Mouse (Mus musculus): ENCODE measurements around the gene Chst10. TPM values are rescaled to one million over a fixed set of nuclear protein-coding genes. Genes with fewer than 3 reads are reported as not detected.

Chst10 gene
- polyA plus RNA-seq (2012; rRNA removed): 1.7 TPM in 2 replicates

- Histone ChIP-seq H3K4me3 (ENCODE audit: control insufficient read depth, low read depth, low read length) (peak within 1 kb of the TSS; percentile 86), H3K36me3 (ENCODE audit: control insufficient read depth, insufficient read depth, low read length) (no peaks in the 10 kb centered on the region), H3K4me1 (ENCODE audit: control insufficient read depth, insufficient read depth, low read length) (peaks cover 8% of the 10 kb centered on the region), H3K27me3 (ENCODE audit: control insufficient read depth, insufficient read depth, low read length) (no peaks in the 10 kb centered on the region), H3K27ac (ENCODE audit: control insufficient read depth, insufficient read depth, low read depth, low read length) (no peak within 1 kb of the TSS)
- no peak for TF ChIP-seq CTCF (IDR thresholded peaks at IDR 0.05; ENCODE audit: control insufficient read depth, insufficient read depth, insufficient replicate concordance, low read depth, low read length)
- TF ChIP-seq POLR2A (IDR thresholded peaks at IDR 0.05; ENCODE audit: control insufficient read depth, low read depth, low read length): no peak; the same call in 1 of the 2 replicates
Measured at GRCm38 (mm10) chr1:38897431-38898248, at the start of gene Chst10. Gene Chst10, minus strand, starts transcription at chr1:38898161.

GRCm38 (mm10) chr1:38939608-38940007, 41.6 kb upstream of the Chst10 start:
- Histone ChIP-seq H3K36me3 (ENCODE audit: control insufficient read depth, insufficient read depth, low read length) (no peaks in the 10 kb centered on the region), H3K27me3 (ENCODE audit: control insufficient read depth, insufficient read depth, low read length) (no peaks in the 10 kb centered on the region), H3K4me3 (ENCODE audit: control insufficient read depth, low read depth, low read length) (no peak overlapping the region), H3K4me1 (ENCODE audit: control insufficient read depth, insufficient read depth, low read length) (no peaks in the 10 kb centered on the region; the same call in 1 of the 2 replicates), H3K27ac (ENCODE audit: control insufficient read depth, insufficient read depth, low read depth, low read length) (no peak overlapping the region)
- no peak for TF ChIP-seq CTCF (IDR thresholded peaks at IDR 0.05; ENCODE audit: control insufficient read depth, insufficient read depth, insufficient replicate concordance, low read depth, low read length)
- no peak for TF ChIP-seq POLR2A (IDR thresholded peaks at IDR 0.05; ENCODE audit: control insufficient read depth, low read depth, low read length)

GRCm38 (mm10) chr1:38938849-38939248, 40.9 kb upstream of the Chst10 start, which contains the start of gene Nms:
Gene Nms, plus strand, starts transcription at chr1:38939149.
- Histone ChIP-seq H3K27me3 (ENCODE audit: control insufficient read depth, insufficient read depth, low read length) (no peaks in the 10 kb centered on the region), H3K27ac (ENCODE audit: control insufficient read depth, insufficient read depth, low read depth, low read length) (no peak within 1 kb of the TSS), H3K36me3 (ENCODE audit: control insufficient read depth, insufficient read depth, low read length) (no peaks in the 10 kb centered on the region), H3K4me1 (ENCODE audit: control insufficient read depth, insufficient read depth, low read length) (no peaks in the 10 kb centered on the region; the same call in 1 of the 2 replicates), H3K4me3 (ENCODE audit: control insufficient read depth, low read depth, low read length) (no peak within 1 kb of the TSS)
- TF ChIP-seq POLR2A (IDR thresholded peaks at IDR 0.05; ENCODE audit: control insufficient read depth, low read depth, low read length): no peak
- TF ChIP-seq CTCF (IDR thresholded peaks at IDR 0.05; ENCODE audit: control insufficient read depth, insufficient read depth, insufficient replicate concordance, low read depth, low read length): no peak

GRCm38 (mm10) chr1:38936780-38937179, 38.8 kb upstream of the Chst10 start:
- H3K27ac ChIP-seq (ENCODE audit: control insufficient read depth, insufficient read depth, low read depth, low read length): no peak overlapping the region
- TF ChIP-seq POLR2A (IDR thresholded peaks at IDR 0.05; ENCODE audit: control insufficient read depth, low read depth, low read length): no peak
- TF ChIP-seq CTCF (IDR thresholded peaks at IDR 0.05; ENCODE audit: control insufficient read depth, insufficient read depth, insufficient replicate concordance, low read depth, low read length): peak; percentile 86
- no peaks in the 10 kb centered on the region for H3K27me3 ChIP-seq (ENCODE audit: control insufficient read depth, insufficient read depth, low read length)
- no peak overlapping the region for H3K4me3 ChIP-seq (ENCODE audit: control insufficient read depth, low read depth, low read length)
- no peaks in the 10 kb centered on the region for H3K36me3 ChIP-seq (ENCODE audit: control insufficient read depth, insufficient read depth, low read length)
- no peaks in the 10 kb centered on the region; the same call in 1 of the 2 replicates for H3K4me1 ChIP-seq (ENCODE audit: control insufficient read depth, insufficient read depth, low read length)

GRCm38 (mm10) chr1:38934668-38935067, 36.7 kb upstream of the Chst10 start:
- H3K4me1 ChIP-seq (ENCODE audit: control insufficient read depth, insufficient read depth, low read length): no peaks in the 10 kb centered on the region; the same call in 1 of the 2 replicates
- no peak overlapping the region for H3K27ac ChIP-seq (ENCODE audit: control insufficient read depth, insufficient read depth, low read depth, low read length)
- no peak for TF ChIP-seq POLR2A (IDR thresholded peaks at IDR 0.05; ENCODE audit: control insufficient read depth, low read depth, low read length)
- peak; percentile 54; the same call in 1 of the 2 replicates for TF ChIP-seq CTCF (IDR thresholded peaks at IDR 0.05; ENCODE audit: control insufficient read depth, insufficient read depth, insufficient replicate concordance, low read depth, low read length)
- H3K27me3 ChIP-seq (ENCODE audit: control insufficient read depth, insufficient read depth, low read length): no peaks in the 10 kb centered on the region
- no peak overlapping the region for H3K4me3 ChIP-seq (ENCODE audit: control insufficient read depth, low read depth, low read length)
- no peaks in the 10 kb centered on the region for H3K36me3 ChIP-seq (ENCODE audit: control insufficient read depth, insufficient read depth, low read length)

GRCm38 (mm10) chr1:38930767-38931166, 32.8 kb upstream of the Chst10 start:
- Histone ChIP-seq H3K27me3 (ENCODE audit: control insufficient read depth, insufficient read depth, low read length) (no peaks in the 10 kb centered on the region), H3K4me3 (ENCODE audit: control insufficient read depth, low read depth, low read length) (no peak overlapping the region), H3K4me1 (ENCODE audit: control insufficient read depth, insufficient read depth, low read length) (no peaks in the 10 kb centered on the region), H3K27ac (ENCODE audit: control insufficient read depth, insufficient read depth, low read depth, low read length) (no peak overlapping the region), H3K36me3 (ENCODE audit: control insufficient read depth, insufficient read depth, low read length) (no peaks in the 10 kb centered on the region)
- TF ChIP-seq CTCF (IDR thresholded peaks at IDR 0.05; ENCODE audit: control insufficient read depth, insufficient read depth, insufficient replicate concordance, low read depth, low read length): no peak
- no peak for TF ChIP-seq POLR2A (IDR thresholded peaks at IDR 0.05; ENCODE audit: control insufficient read depth, low read depth, low read length)

GRCm38 (mm10) chr1:38929468-38929867, 31.5 kb upstream of the Chst10 start:
- Histone ChIP-seq H3K36me3 (ENCODE audit: control insufficient read depth, insufficient read depth, low read length) (no peaks in the 10 kb centered on the region), H3K4me3 (ENCODE audit: control insufficient read depth, low read depth, low read length) (no peak overlapping the region), H3K4me1 (ENCODE audit: control insufficient read depth, insufficient read depth, low read length) (no peaks in the 10 kb centered on the region), H3K27ac (ENCODE audit: control insufficient read depth, insufficient read depth, low read depth, low read length) (no peak overlapping the region), H3K27me3 (ENCODE audit: control insufficient read depth, insufficient read depth, low read length) (no peaks in the 10 kb centered on the region)
- no peak for TF ChIP-seq CTCF (IDR thresholded peaks at IDR 0.05; ENCODE audit: control insufficient read depth, insufficient read depth, insufficient replicate concordance, low read depth, low read length)
- no peak for TF ChIP-seq POLR2A (IDR thresholded peaks at IDR 0.05; ENCODE audit: control insufficient read depth, low read depth, low read length)

Data from testis, adult 2 months (tissue).